Mouse (Mus musculus): Measurements from ENCODE around the gene Bod1. TPM values are rescaled to one million over a fixed set of nuclear protein-coding genes. Genes with fewer than 3 reads are reported as not detected.

Gene Bod1
- 98.5 and 99.0 TPM in 2 replicates for polyA plus RNA-seq (2015; fragmentation: Nextera tagmentation; extraction: Ambion mirVana)

DNA sequence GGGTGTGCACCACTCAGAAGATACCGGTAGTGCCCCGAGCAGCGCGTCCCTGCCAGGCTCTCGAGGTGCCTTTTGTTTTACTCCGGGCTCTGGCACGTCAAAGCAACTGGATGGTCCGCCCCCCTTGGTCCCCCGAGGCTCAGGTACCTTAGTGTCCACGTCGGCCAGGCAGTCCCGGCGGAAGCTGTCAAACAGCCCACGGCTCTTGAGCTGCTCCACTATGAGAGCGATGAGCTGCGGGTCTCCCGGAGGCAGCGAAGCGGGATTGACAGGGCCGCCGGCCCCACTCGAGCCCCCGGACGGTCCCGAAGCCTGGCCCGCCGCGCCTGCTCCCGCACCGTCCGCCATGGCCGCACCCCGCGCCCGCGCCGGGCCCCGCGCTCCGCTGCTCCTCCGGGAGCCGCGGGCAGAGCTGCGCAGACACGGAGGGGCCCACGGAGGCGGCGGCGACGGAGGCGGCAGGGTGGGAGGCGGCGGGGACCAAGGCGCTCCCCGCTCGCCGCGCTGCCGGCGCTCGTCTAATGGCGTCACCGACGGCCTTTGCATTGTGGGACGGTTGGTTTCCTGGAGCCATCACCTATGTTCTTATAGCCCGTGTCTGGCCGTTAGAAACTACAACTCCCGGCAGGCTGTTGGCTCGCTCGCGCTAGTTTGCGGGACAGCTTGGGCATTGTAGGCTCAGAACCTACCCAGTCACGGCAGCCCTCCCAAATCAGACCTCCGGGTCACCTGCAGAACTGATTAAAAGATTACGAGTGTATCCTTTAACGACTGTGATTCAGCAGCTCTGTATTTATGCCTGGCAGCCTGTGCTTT is at the start of gene Bod1:
TSS of gene Bod1 (minus strand) at position 532 of the 816 bp plus-strand sequence.
- whole genome bisulfite sequencing, result under 1% methylated on average over 73 of the region's 76 CpGs
- peaks cover 14% of the 10 kb centered on the region for H3K4me1 ChIP-seq
- H3K27me3 ChIP-seq, result no peaks in the 10 kb centered on the region
- 0 out of 2 replicates have a peak within 1 kb of the TSS, but pooled peaks have one; percentile 34 for H3K27ac ChIP-seq (replicated peaks)
- H3K9me3 ChIP-seq (replicated peaks), result no peaks in the 10 kb centered on the region
- peaks cover 22% of the 10 kb centered on the region for H3K36me3 ChIP-seq
- H3K4me3 ChIP-seq (replicated peaks), result peak within 1 kb of the TSS; percentile 96
- peak within 1 kb of the TSS; percentile 99 for H3K9ac ChIP-seq
- peak within 1 kb of the TSS; percentile 70 for H3K4me2 ChIP-seq (replicated peaks)
- ATAC-seq (ENCODE audit: insufficient number of reproducible peaks, low FRiP score, low TSS enrichment, low read depth), result peak; percentile 97

- Histone ChIP-seq H3K4me2 (replicated peaks) (no peak overlapping the region), H3K4me3 (replicated peaks) (no peak overlapping the region), H3K9ac (no peak overlapping the region), H3K27me3 (no peaks in the 10 kb centered on the region), H3K36me3 (no peaks in the 10 kb centered on the region), H3K27ac (replicated peaks) (no peak overlapping the region), H3K9me3 (replicated peaks) (no peaks in the 10 kb centered on the region), H3K4me1 (no peaks in the 10 kb centered on the region)
- no peak for ATAC-seq (ENCODE audit: insufficient number of reproducible peaks, low FRiP score, low TSS enrichment, low read depth)
- WGBS, result 80% methylated on average over 4 of the region's 4 CpGs
These were observed 47.4 kb upstream of the Bod1 start for GRCm38 (mm10) chr11:31719090-31719489.

- H3K4me1 ChIP-seq, result peaks cover 9% of the 10 kb centered on the region
- no peak overlapping the region for H3K4me2 ChIP-seq (replicated peaks)
- 64% methylated on average over 4 of the region's 4 CpGs for WGBS
- no peak overlapping the region for H3K9ac ChIP-seq
- H3K9me3 ChIP-seq (replicated peaks), result no peaks in the 10 kb centered on the region
- H3K27ac ChIP-seq (replicated peaks), result no peak overlapping the region
- no peaks in the 10 kb centered on the region for H3K36me3 ChIP-seq
- no peak overlapping the region for H3K4me3 ChIP-seq (replicated peaks)
- ATAC-seq (ENCODE audit: insufficient number of reproducible peaks, low FRiP score, low TSS enrichment, low read depth), result no peak
- no peaks in the 10 kb centered on the region for H3K27me3 ChIP-seq
These were observed 46.4 kb upstream of the Bod1 start for GRCm38 (mm10) chr11:31717926-31718735.

DNA sequence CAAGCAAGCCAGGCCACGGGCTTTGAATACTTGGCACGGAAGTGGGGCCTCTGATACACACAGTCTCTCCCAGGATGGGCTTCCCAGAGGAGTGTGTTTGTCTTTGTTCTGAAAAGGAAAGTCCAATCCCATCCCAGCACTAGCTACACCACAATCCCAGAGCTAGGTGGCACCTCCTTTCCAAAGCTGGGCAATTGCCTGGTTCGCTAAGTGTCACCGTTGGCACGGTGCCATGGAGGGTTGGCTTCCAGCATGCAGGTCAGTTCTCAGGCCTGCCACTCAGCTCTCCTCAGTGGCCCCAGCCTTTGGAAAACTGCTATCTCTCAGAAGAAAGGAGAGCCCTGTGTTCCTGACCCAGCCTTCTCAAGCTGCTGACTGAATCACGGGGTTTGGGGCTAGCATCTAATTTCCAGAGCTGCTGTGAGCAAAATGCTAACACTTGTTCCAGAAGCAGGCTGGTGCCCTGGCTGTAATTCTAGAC is 42.0 kb upstream of the Bod1 start:
- H3K4me2 ChIP-seq (replicated peaks), result no peak overlapping the region
- H3K9ac ChIP-seq, result no peak overlapping the region
- ATAC-seq (ENCODE audit: insufficient number of reproducible peaks, low FRiP score, low TSS enrichment, low read depth), result peak; percentile 75
- 0 out of 2 replicates have a peak overlapping the region, but pooled peaks have one; percentile 52 for H3K27ac ChIP-seq (replicated peaks)
- H3K4me3 ChIP-seq (replicated peaks), result no peak overlapping the region
- H3K4me1 ChIP-seq, result peaks cover 14% of the 10 kb centered on the region
- no peaks in the 10 kb centered on the region for H3K27me3 ChIP-seq
- H3K36me3 ChIP-seq, result no peaks in the 10 kb centered on the region
- no peaks in the 10 kb centered on the region for H3K9me3 ChIP-seq (replicated peaks)
- WGBS, result 52% methylated on average over 6 of the region's 6 CpGs

GRCm38 (mm10) chr11:31713116-31713515 is 41.4 kb upstream of the Bod1 start:
- 42% methylated on average over 8 of the region's 8 CpGs for WGBS
- no peaks in the 10 kb centered on the region for H3K36me3 ChIP-seq
- no peaks in the 10 kb centered on the region for H3K27me3 ChIP-seq
- no peak overlapping the region for H3K4me3 ChIP-seq (replicated peaks)
- no peak for ATAC-seq (ENCODE audit: insufficient number of reproducible peaks, low FRiP score, low TSS enrichment, low read depth)
- H3K9ac ChIP-seq, result no peak overlapping the region
- peaks cover 14% of the 10 kb centered on the region for H3K4me1 ChIP-seq
- no peaks in the 10 kb centered on the region for H3K9me3 ChIP-seq (replicated peaks)
- no peak overlapping the region for H3K4me2 ChIP-seq (replicated peaks)
- H3K27ac ChIP-seq (replicated peaks), result 0 out of 2 replicates have a peak overlapping the region, but pooled peaks have one; percentile 52

- H3K27me3 ChIP-seq, result no peaks in the 10 kb centered on the region
- H3K9ac ChIP-seq, result no peak overlapping the region
- no peaks in the 10 kb centered on the region for H3K9me3 ChIP-seq (replicated peaks)
- no peak for ATAC-seq (ENCODE audit: insufficient number of reproducible peaks, low FRiP score, low TSS enrichment, low read depth)
- H3K4me3 ChIP-seq (replicated peaks), result no peak overlapping the region
- no peak overlapping the region for H3K4me2 ChIP-seq (replicated peaks)
- H3K36me3 ChIP-seq, result no peaks in the 10 kb centered on the region
- peaks cover 2% of the 10 kb centered on the region; the same call in 1 of the 2 replicates for H3K4me1 ChIP-seq
- H3K27ac ChIP-seq (replicated peaks), result no peak overlapping the region
These were observed 36.1 kb upstream of the Bod1 start for GRCm38 (mm10) chr11:31707771-31708170.

GRCm38 (mm10) chr11:31703173-31703572 is 31.5 kb upstream of the Bod1 start:
- Histone ChIP-seq H3K27ac (replicated peaks) (no peak overlapping the region), H3K4me3 (replicated peaks) (no peak overlapping the region), H3K4me1 (no peaks in the 10 kb centered on the region), H3K4me2 (replicated peaks) (no peak overlapping the region), H3K9ac (no peak overlapping the region), H3K27me3 (no peaks in the 10 kb centered on the region), H3K36me3 (no peaks in the 10 kb centered on the region), H3K9me3 (replicated peaks) (no peaks in the 10 kb centered on the region)
- 0 out of 2 replicates have a peak, but pooled peaks have one; percentile 21 for ATAC-seq (ENCODE audit: insufficient number of reproducible peaks, low FRiP score, low TSS enrichment, low read depth)
- 57% methylated on average over 8 of the region's 8 CpGs for WGBS

DNA sequence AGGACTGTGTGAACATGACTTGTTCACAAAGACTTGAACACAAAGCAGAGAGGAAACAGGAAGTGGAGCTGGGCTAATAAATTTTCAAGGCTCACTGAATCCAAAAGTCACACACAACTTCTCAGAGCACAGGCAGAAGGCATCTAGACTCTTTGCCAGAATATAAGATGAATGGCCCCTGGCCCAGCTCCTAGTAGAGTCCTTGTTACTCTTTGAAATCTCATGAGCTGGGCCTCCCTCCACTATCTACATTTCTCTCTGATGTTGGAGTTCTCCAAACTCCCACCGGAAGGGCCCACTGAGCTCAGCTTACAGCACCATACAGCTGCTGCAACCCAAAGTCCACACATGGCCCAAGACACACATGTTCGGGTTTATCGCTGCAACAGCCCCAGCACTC is 30.2 kb upstream of the Bod1 start:
- H3K4me2 ChIP-seq (replicated peaks), result no peak overlapping the region
- H3K9me3 ChIP-seq (replicated peaks), result no peaks in the 10 kb centered on the region
- no peaks in the 10 kb centered on the region for H3K4me1 ChIP-seq
- ATAC-seq (ENCODE audit: insufficient number of reproducible peaks, low FRiP score, low TSS enrichment, low read depth), result no peak
- no peaks in the 10 kb centered on the region for H3K27me3 ChIP-seq
- H3K27ac ChIP-seq (replicated peaks), result no peak overlapping the region
- H3K9ac ChIP-seq, result no peak overlapping the region
- no peak overlapping the region for H3K4me3 ChIP-seq (replicated peaks)
- WGBS, result 90% methylated on average over 3 of the region's 3 CpGs
- no peaks in the 10 kb centered on the region for H3K36me3 ChIP-seq

DNA sequence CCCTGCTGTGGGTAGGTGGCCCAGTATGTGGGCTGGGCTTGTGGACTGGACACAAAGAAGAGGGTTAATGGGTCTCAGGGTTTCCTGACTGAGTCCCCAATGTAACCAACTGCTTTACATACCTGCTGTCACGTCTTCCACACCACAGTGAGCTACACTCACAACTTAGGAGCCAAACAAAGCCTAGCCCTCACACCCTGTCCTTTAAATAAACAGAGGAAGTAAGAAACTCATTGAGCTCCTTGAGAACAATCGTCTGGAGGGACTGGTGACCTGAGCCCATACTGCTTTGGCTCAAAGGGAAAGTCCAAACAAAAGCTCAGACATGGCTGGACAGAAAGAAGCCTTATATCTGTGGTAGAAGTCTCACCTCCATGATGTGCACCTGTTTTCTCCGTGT is 27.8 kb upstream of the Bod1 start:
- ATAC-seq (ENCODE audit: insufficient number of reproducible peaks, low FRiP score, low TSS enrichment, low read depth), result no peak
- H3K27ac ChIP-seq (replicated peaks), result no peak overlapping the region
- H3K9me3 ChIP-seq (replicated peaks), result no peaks in the 10 kb centered on the region
- no peak overlapping the region for H3K4me3 ChIP-seq (replicated peaks)
- no peak overlapping the region for H3K9ac ChIP-seq
- WGBS, result 66% methylated on average over 3 of the region's 3 CpGs
- H3K4me2 ChIP-seq (replicated peaks), result no peak overlapping the region
- H3K27me3 ChIP-seq, result no peaks in the 10 kb centered on the region
- H3K36me3 ChIP-seq, result no peaks in the 10 kb centered on the region
- no peaks in the 10 kb centered on the region for H3K4me1 ChIP-seq

DNA sequence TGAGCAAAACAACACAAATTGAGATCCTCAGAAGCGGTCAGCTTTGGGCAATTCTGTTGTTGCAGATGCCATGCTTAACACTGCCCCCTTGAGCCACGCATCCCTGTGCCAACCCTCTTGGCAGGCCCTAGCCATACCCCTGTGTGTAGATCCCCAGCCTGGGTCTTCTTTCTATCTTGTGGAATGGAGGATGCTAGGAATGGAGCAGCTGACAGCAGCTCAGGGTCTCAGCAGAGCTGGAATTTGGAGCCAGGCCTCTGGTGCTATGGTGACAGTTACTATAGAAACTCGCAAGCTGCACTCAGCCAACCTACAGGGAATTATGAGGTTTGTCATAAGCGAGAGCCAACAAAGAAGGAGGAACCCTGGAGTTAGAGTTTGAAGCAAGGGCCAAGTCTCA is 23.1 kb upstream of the Bod1 start:
- no peaks in the 10 kb centered on the region for H3K9me3 ChIP-seq (replicated peaks)
- H3K4me1 ChIP-seq, result no peaks in the 10 kb centered on the region
- ATAC-seq (ENCODE audit: insufficient number of reproducible peaks, low FRiP score, low TSS enrichment, low read depth), result peak; percentile 39
- no peak overlapping the region for H3K4me3 ChIP-seq (replicated peaks)
- no peak overlapping the region for H3K27ac ChIP-seq (replicated peaks)
- no peaks in the 10 kb centered on the region for H3K36me3 ChIP-seq
- H3K4me2 ChIP-seq (replicated peaks), result no peak overlapping the region
- 76% methylated on average over 4 of the region's 4 CpGs for WGBS
- H3K9ac ChIP-seq, result no peak overlapping the region
- no peaks in the 10 kb centered on the region for H3K27me3 ChIP-seq

GRCm38 (mm10) chr11:31694109-31694508 is 22.4 kb upstream of the Bod1 start:
- no peaks in the 10 kb centered on the region for H3K36me3 ChIP-seq
- H3K27me3 ChIP-seq, result no peaks in the 10 kb centered on the region
- no peak overlapping the region for H3K27ac ChIP-seq (replicated peaks)
- no peak overlapping the region for H3K9ac ChIP-seq
- H3K9me3 ChIP-seq (replicated peaks), result no peaks in the 10 kb centered on the region
- H3K4me2 ChIP-seq (replicated peaks), result no peak overlapping the region
- 0 out of 2 replicates have a peak, but pooled peaks cover 1% of the 10 kb centered on the region for H3K4me1 ChIP-seq
- 91% methylated on average over 1 of the region's 1 CpGs for WGBS
- no peak for ATAC-seq (ENCODE audit: insufficient number of reproducible peaks, low FRiP score, low TSS enrichment, low read depth)
- H3K4me3 ChIP-seq (replicated peaks), result no peak overlapping the region
